Mouse (Mus musculus) CH12.LX (cell line): ENCODE measurements around the gene Cox17. TPM values are rescaled to one million over a fixed set of nuclear protein-coding genes. Genes with fewer than 3 reads are reported as not detected.

Source experiments
- DNase-seq: peaks from one replicate; pipeline ENCODE4 v3.0.0-alpha.2; 2013; ENCODE audit errors: extremely low read depth
- H3K27ac ChIP-seq: 2 replicates; pipeline ENCODE4 v1.5.1; 2012; ENCODE audit warnings: low read depth, mild to moderate bottlenecking, control low read depth, moderate library complexity; ENCODE audit not compliant: insufficient read depth
- H3K27me3 ChIP-seq: replicated peaks from 2 replicates; pipeline ENCODE3; 2012; ENCODE audit warnings: inconsistent platforms
- H3K36me3 ChIP-seq, 2 experiments: replicated peaks in 1 of 2; 2 replicates each; pipeline versions ENCODE3 to v1.6.1; 2012; ENCODE audit warnings: inconsistent platforms in 1 of 2, low read length in 1 of 2, mild to moderate bottlenecking in 1 of 2, mixed read lengths in 1 of 2, moderate library complexity in 1 of 2; ENCODE audit not compliant: control insufficient read depth in 1 of 2, insufficient read depth in 1 of 2
- H3K4me1 ChIP-seq, 2 experiments: 2 replicates each; pipeline ENCODE4 v1.6.1; 2012; ENCODE audit warnings: inconsistent platforms in 1 of 2, moderate library complexity in 1 of 2; ENCODE audit not compliant: insufficient read depth in 2 of 2, control insufficient read depth in 1 of 2
- H3K4me2 ChIP-seq: 2 replicates; pipeline ENCODE4 v1.6.1; 2012; ENCODE audit warnings: low read depth, mild to moderate bottlenecking, control low read depth; ENCODE audit not compliant: poor library complexity, insufficient read depth, severe bottlenecking
- H3K4me3 ChIP-seq, 3 experiments: fragments of 150-350 bp in 1 of 3; sonication (generic) in 1 of 3; replicated peaks in 1 of 3; 2 replicates each; pipeline versions ENCODE3 to v1.5.1; 2011 to 2012; ENCODE audit warnings: low read depth in 2 of 3, low read length in 2 of 3, mild to moderate bottlenecking in 2 of 3, moderate library complexity in 2 of 3, control low read depth in 1 of 3, improper control_type of control experiment in 1 of 3, inconsistent platforms in 1 of 3, mixed read lengths in 1 of 3; ENCODE audit not compliant: poor library complexity in 1 of 3
- H3K79me2 ChIP-seq: replicated peaks from 2 replicates; pipeline ENCODE4 v1.6.1; 2012; ENCODE audit warnings: mild to moderate bottlenecking, moderate library complexity; ENCODE audit not compliant: control insufficient read depth, poor library complexity, insufficient read depth, severe bottlenecking; ENCODE audit errors: extremely low read depth
- H3K9ac ChIP-seq: 2 replicates; pipeline ENCODE4 v1.6.1; 2012; ENCODE audit warnings: low read depth, mild to moderate bottlenecking, control low read depth, moderate library complexity; ENCODE audit not compliant: insufficient read depth
- H3K9me3 ChIP-seq: replicated peaks from 2 replicates; pipeline ENCODE3; 2012; ENCODE audit warnings: low read length, inconsistent platforms, mixed read lengths
- CHD1 ChIP-seq: IDR thresholded peaks from 2 replicates; pipeline ENCODE4 v1.6.1; 2012; ENCODE audit warnings: low read depth, low read length, improper control_type of control experiment, inconsistent platforms
- CHD2 ChIP-seq: IDR thresholded peaks from 2 replicates; pipeline ENCODE4 v1.6.1; 2011; ENCODE audit warnings: low read length, improper control_type of control experiment
- CTCF ChIP-seq, 2 experiments: IDR thresholded peaks in 1 of 2; conservative IDR thresholded peaks in 1 of 2; 2 replicates each; pipeline ENCODE4 v1.5.1; 2011 to 2012; ENCODE audit warnings: low read depth in 2 of 2, low read length in 2 of 2, improper control_type of control experiment in 1 of 2, inconsistent platforms in 1 of 2, mild to moderate bottlenecking in 1 of 2, moderate library complexity in 1 of 2
- ELF1 ChIP-seq: IDR thresholded peaks from 2 replicates; pipeline ENCODE4 v1.6.1; 2014; ENCODE audit warnings: low read depth, mild to moderate bottlenecking, inconsistent platforms, low read length, improper control_type of control experiment
- HCFC1 ChIP-seq: IDR thresholded peaks from 2 replicates; pipeline ENCODE4 v1.6.1; 2012; ENCODE audit warnings: low read depth, mild to moderate bottlenecking, inconsistent platforms, low read length, improper control_type of control experiment
- IRF4 ChIP-seq: IDR thresholded peaks from 2 replicates; pipeline ENCODE4 v1.6.1; 2014; ENCODE audit warnings: low read depth, mild to moderate bottlenecking, inconsistent platforms, low read length, improper control_type of control experiment
- JUND ChIP-seq: conservative IDR thresholded peaks from 2 replicates; pipeline ENCODE4 v1.6.1; 2011; ENCODE audit warnings: low read depth, low read length, improper control_type of control experiment
- MEF2A ChIP-seq: IDR thresholded peaks from 2 replicates; pipeline ENCODE4 v1.6.1; 2014; ENCODE audit warnings: low read depth, mild to moderate bottlenecking, inconsistent platforms, low read length, improper control_type of control experiment, borderline replicate concordance
- MYC ChIP-seq: IDR thresholded peaks from 2 replicates; pipeline ENCODE4 v1.6.1; 2011; ENCODE audit warnings: low read depth, mild to moderate bottlenecking, improper control_type of control experiment, low read length
- RCOR1 ChIP-seq: conservative IDR thresholded peaks from 2 replicates; pipeline ENCODE4 v1.6.1; 2012; ENCODE audit warnings: low read depth, mild to moderate bottlenecking, inconsistent platforms, low read length, improper control_type of control experiment
- SIN3A ChIP-seq: IDR thresholded peaks from 2 replicates; pipeline ENCODE4 v1.6.1; 2012; ENCODE audit warnings: low read length, improper control_type of control experiment, inconsistent platforms
- SMC3 ChIP-seq: IDR thresholded peaks from 2 replicates; pipeline ENCODE4 v1.6.1; 2011; ENCODE audit warnings: low read depth, low read length, improper control_type of control experiment
- USF1 ChIP-seq: IDR thresholded peaks from 2 replicates; pipeline ENCODE4 v1.6.1; 2014; ENCODE audit warnings: low read depth, mild to moderate bottlenecking, inconsistent platforms, low read length, improper control_type of control experiment
- USF2 ChIP-seq: conservative IDR thresholded peaks from 2 replicates; pipeline ENCODE4 v1.6.1; 2011; ENCODE audit warnings: low read depth, low read length, improper control_type of control experiment
- ZKSCAN1 ChIP-seq: IDR thresholded peaks from 2 replicates; pipeline ENCODE4 v1.6.1; 2012; ENCODE audit warnings: low read depth, inconsistent platforms, low read length, improper control_type of control experiment, borderline replicate concordance
- ZNF384 ChIP-seq: IDR thresholded peaks from 2 replicates; pipeline ENCODE4 v1.6.1; 2012; ENCODE audit warnings: low read depth, low read length, improper control_type of control experiment, inconsistent platforms
- dilution Hi-C: fragments of 300-500 bp; cut with MboI; formaldehyde crosslinking; loops from 2 replicates; pipeline ENCODE4 v1.14.3; 2020; ENCODE audit warnings: low sequenced_read_pairs; ENCODE audit not compliant: extremely low pct_unique_long_range_greater_than_20kb, extremely low pct_ligation_motif_present
- in situ Hi-C: fragments of 300-500 bp; cut with MboI; formaldehyde crosslinking; loops from 3 replicates; pipeline ENCODE4 v1.14.3; 2019; ENCODE audit warnings: low sequenced_read_pairs, low pct_ligation_motif_present, low pct_unique_long_range_greater_than_20kb, mixed read lengths
- polyA plus RNA-seq: library from polyadenylated mRNA; unstranded; fragments of >175 nt; gene quantifications from 2 replicates; pipeline ENCODE4 v1.2.1, GENCODE M21; 2012; ENCODE audit warnings: low read depth; ENCODE audit not compliant: insufficient read length
- total RNA-seq, 2 experiments: library from RNA; depleted of rRNA; stranded (reverse); fragments of 300-350 nt in 1 of 2; fragments of >200 nt in 1 of 2; gene quantifications; 2 replicates each; pipeline ENCODE4 v1.2.3; 2012 to 2014

The Cox17 gene
- total and polyA plus RNA-seq, 3 experiments: 410 to 706 (median 622) TPM

GRCm38 (mm10) chr16:38379088-38379487 is 32.3 kb downstream of the Cox17 start (continued):
- peak; percentile 81 for TF ChIP-seq MYC
- TF ChIP-seq IRF4: peak; percentile 93
- TF ChIP-seq ZNF384: peak; percentile 91
- no peak for TF ChIP-seq CTCF (conservative IDR thresholded peaks at IDR 0.05 in 1 of 2, IDR thresholded peaks at IDR 0.05 in 1 of 2; ENCODE audit: low read depth in 2 of 2, low read length in 2 of 2)
- TF ChIP-seq USF2: no peak
- peak; percentile 97 for TF ChIP-seq RCOR1
- peak; percentile 90 for TF ChIP-seq MEF2A
- peak; percentile 85 for TF ChIP-seq CHD2

DNA sequence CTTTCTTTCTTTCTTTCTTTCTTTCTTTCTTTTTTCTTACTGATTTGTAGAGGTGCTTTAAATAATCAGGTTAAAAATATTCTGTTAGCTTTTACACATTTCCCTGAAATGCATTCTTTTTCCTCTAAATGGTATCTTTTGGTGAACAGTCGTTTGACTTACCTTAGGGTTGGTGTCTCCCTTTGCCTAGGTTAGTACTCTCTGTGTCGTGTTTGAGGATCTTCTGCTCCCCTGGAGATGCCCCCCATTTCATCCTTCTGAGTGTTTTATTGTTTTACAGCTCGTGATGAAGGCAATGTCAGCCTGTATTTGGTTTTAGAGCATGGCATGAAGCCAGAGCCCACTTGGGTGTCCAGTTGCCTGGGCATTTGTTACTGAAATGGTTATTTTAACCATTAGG is 32.7 kb downstream of the Cox17 start:
- Histone ChIP-seq H3K9ac (peak overlapping the region; percentile 77), H3K36me3 (no peaks in the 10 kb centered on the region), H3K4me2 (peak overlapping the region; percentile 93), H3K27me3 (peaks cover 2% of the 10 kb centered on the region), H3K79me2 (no peaks in the 10 kb centered on the region), H3K4me1 (peaks cover 45 to 66% of the 10 kb centered on the region in 2 experiments), H3K27ac (peak overlapping the region; percentile 98)
- in situ Hi-C loops: no loop called here
- dilution Hi-C loops: no loop called here
- no peak for DNase-seq
- TF ChIP-seq ELF1 (no peak), CHD1 (peak; percentile 51; the same call in 1 of the 2 replicates), SMC3 (no peak), SIN3A (0 out of 2 replicates have a peak, but pooled peaks have one; percentile 0), USF1 (no peak)
- TF ChIP-seq, all 38 proteins: peak for 2
- H3K4me3 ChIP-seq: peak overlapping the region in 1 of 3 experiments; percentile 25
- no peaks in the 10 kb centered on the region for H3K9me3 ChIP-seq

- 0 out of 2 replicates have a peak, but pooled peaks have one; percentile 14 for TF ChIP-seq JUND
- no peak for TF ChIP-seq SIN3A
- no peak for TF ChIP-seq ZKSCAN1
- TF ChIP-seq HCFC1: no peak
- TF ChIP-seq CHD2: no peak
- Histone ChIP-seq H3K4me1 (peaks cover 45 to 66% of the 10 kb centered on the region in 2 experiments), H3K4me3 (peak overlapping the region in 1 of 3 experiments; percentile 25), H3K27me3 (peaks cover 2% of the 10 kb centered on the region), H3K79me2 (no peaks in the 10 kb centered on the region), H3K9ac (peak overlapping the region; percentile 77), H3K4me2 (peak overlapping the region; percentile 93), H3K27ac (peak overlapping the region; percentile 98), H3K36me3 (no peaks in the 10 kb centered on the region), H3K9me3 (no peaks in the 10 kb centered on the region)
- in situ Hi-C loops: no loop called here
- dilution Hi-C loops: no loop called here
- DNase-seq: no peak
Measured at GRCm38 (mm10) chr16:38379926-38380325, 33.1 kb downstream of the Cox17 start.
